Mouse (Mus musculus): ENCODE results near the gene Cdhr4.

GRCm38 (mm10) chr9:107961881-107962280 lies 30.4 kb upstream of the Cdhr4 start:
- TF ChIP-seq POLR2A (IDR thresholded peaks at IDR 0.05; ENCODE audit: borderline replicate concordance, low read depth, low read length) (no peak), CTCF (IDR thresholded peaks at IDR 0.05; ENCODE audit: low read depth, low read length) (peak; percentile 31; the same call in 1 of the 2 replicates)

All from bone marrow macrophage, adult 2 months (primary cell).